Mouse (Mus musculus) kidney, embryonic 15.5 days (tissue): ENCODE measurements around the gene Nolc1. TPM values are rescaled to one million over a fixed set of nuclear protein-coding genes. Genes with fewer than 3 reads are reported as not detected.

ENCODE experiments used
- ATAC-seq: fragments of 200-750 bp; cut with Nextera tagmentation; replicated peaks from 2 replicates; pipeline ENCODE4 v1.8.0; 2017; ENCODE audit warnings: moderate TSS enrichment; ENCODE audit not compliant: low FRiP score
- H3K27ac ChIP-seq: fragments of 300-500 bp; sonication (generic); 2 replicates; pipeline ENCODE4 v1.5.1; 2015; ENCODE audit warnings: mild to moderate bottlenecking, inconsistent platforms
- H3K27me3 ChIP-seq: fragments of 300-500 bp; sonication (generic); 2 replicates; pipeline ENCODE4 v1.6.1; 2015; ENCODE audit warnings: inconsistent platforms
- H3K36me3 ChIP-seq: fragments of 300-500 bp; sonication (generic); 2 replicates; pipeline ENCODE4 v1.6.1; 2015; ENCODE audit warnings: inconsistent platforms
- H3K4me1 ChIP-seq: fragments of 300-500 bp; sonication (generic); 2 replicates; pipeline ENCODE4 v1.6.1; 2015; ENCODE audit warnings: inconsistent platforms
- H3K4me2 ChIP-seq: fragments of 300-500 bp; sonication (generic); 2 replicates; pipeline ENCODE4 v1.6.1; 2015; ENCODE audit warnings: moderate library complexity, mild to moderate bottlenecking, inconsistent platforms
- H3K4me3 ChIP-seq: fragments of 300-500 bp; sonication (generic); replicated peaks from 2 replicates; pipeline ENCODE4 v1.5.1; 2015; ENCODE audit warnings: mild to moderate bottlenecking, inconsistent platforms
- H3K9ac ChIP-seq: fragments of 300-500 bp; sonication (generic); 2 replicates; pipeline ENCODE4 v1.6.1; 2015; ENCODE audit warnings: mild to moderate bottlenecking, inconsistent platforms
- H3K9me3 ChIP-seq: fragments of 300-500 bp; sonication (generic); replicated peaks from 2 replicates; pipeline ENCODE4 v1.6.1; 2016; ENCODE audit warnings: inconsistent platforms
- WGBS: fragments of 180-500 bp; shearing (Covaris S2); methylation state at CpG from one replicate; pipeline ENCODE4 v1.1.7; 2015; ENCODE audit warnings: mixed read lengths; 5-methylcytosine and 5-hydroxymethylcytosine counted together
- polyA plus RNA-seq: library from polyadenylated mRNA; unstranded; fragments of >200 nt; fragmentation: Nextera tagmentation; extraction: Ambion mirVana; gene quantifications from 2 replicates; pipeline ENCODE4 v1.2.1, GENCODE M21; 2015

Gene Nolc1
- 99.4 and 101 TPM in 2 replicates for polyA plus RNA-seq

DNA sequence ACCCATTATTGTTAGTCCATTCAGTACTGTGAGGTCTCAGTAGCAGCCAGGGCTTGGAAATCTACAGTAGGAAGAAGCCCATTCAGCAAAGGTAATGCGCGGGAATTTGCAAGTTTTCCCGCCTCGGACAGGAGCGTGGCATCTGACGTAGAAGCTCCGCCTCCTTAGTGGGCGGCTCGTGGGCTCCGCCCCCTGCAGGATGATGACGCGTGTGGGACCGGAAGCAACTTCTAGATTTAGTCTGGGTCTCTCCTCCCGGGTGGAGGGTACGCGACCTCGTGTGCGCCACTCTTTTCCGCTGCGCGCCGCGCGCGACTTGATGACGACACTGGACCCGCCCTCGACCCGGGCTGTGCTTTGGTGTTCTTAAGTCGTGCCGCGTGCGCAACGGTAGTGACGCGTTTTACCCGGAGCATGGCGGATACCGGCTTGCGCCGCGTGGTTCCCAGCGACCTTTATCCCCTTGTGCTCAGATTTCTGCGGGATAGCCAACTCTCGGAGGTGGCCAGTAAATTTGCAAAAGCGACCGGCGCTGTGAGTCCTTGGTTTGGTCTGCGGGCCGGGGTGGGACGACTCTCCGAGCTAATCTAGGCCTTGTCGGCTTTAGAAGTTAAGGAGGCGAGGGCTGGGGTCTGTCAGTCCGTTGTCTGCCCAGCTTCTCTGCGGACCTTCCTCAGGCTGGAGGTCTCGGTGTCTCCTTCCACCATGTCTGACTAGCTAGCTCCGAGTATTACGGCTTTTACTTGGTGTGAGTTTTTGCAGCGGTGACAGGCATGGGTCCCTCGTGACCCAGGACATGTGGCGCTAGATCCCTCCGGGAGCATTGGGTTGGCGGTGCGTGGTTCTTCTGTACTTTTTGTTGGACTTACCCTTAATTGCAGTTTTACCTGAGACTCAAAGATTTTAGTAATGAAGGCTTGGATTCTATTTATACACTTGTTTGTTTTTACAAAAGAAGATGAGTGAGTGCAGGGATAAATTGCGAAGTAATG lies at the start of gene Nolc1:
Gene Nolc1 (plus strand): TSS at position 248 of the 992 bp plus-strand sequence.
- peak within 1 kb of the TSS; percentile 71 for H3K9ac ChIP-seq
- peak within 1 kb of the TSS; percentile 93 for H3K4me3 ChIP-seq
- peak within 1 kb of the TSS; percentile 87 for H3K27ac ChIP-seq
- peaks cover 68% of the 10 kb centered on the region for H3K36me3 ChIP-seq
- H3K9me3 ChIP-seq: no peaks in the 10 kb centered on the region
- H3K4me2 ChIP-seq: peak within 1 kb of the TSS; percentile 83
- H3K4me1 ChIP-seq: peaks cover 20% of the 10 kb centered on the region
- WGBS: under 1% methylated on average over 66 of the region's 66 CpGs
- ATAC-seq: peak; percentile 96
- H3K27me3 ChIP-seq: no peaks in the 10 kb centered on the region

DNA sequence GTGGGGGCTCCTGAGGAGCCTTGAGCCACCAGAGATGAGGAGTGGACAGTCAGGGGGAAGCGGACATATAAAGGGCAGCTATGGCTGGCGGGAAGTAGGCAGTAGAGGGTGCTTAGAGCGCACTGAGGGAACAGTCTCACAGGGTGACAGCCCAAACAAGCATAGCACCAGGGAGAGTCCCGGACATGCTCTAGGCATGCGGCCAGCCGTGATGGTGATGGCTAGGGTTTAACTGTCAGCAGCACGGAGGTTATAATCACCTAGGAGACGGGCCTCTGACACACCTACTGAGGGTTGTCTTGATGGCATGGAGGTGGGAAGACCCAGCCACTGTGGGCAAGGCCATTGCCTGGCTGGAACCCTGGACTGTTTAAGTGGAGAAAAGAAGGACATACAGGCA lies 49.1 kb upstream of the Nolc1 start:
- Histone ChIP-seq H3K9ac (no peak overlapping the region), H3K36me3 (peaks cover 21% of the 10 kb centered on the region), H3K4me2 (no peak overlapping the region), H3K27ac (no peak overlapping the region), H3K4me1 (0 out of 2 replicates have a peak, but pooled peaks cover 2% of the 10 kb centered on the region), H3K4me3 (no peak overlapping the region), H3K9me3 (no peaks in the 10 kb centered on the region), H3K27me3 (no peaks in the 10 kb centered on the region)
- ATAC-seq: no peak
- 46% methylated on average over 8 of the region's 8 CpGs for WGBS

DNA sequence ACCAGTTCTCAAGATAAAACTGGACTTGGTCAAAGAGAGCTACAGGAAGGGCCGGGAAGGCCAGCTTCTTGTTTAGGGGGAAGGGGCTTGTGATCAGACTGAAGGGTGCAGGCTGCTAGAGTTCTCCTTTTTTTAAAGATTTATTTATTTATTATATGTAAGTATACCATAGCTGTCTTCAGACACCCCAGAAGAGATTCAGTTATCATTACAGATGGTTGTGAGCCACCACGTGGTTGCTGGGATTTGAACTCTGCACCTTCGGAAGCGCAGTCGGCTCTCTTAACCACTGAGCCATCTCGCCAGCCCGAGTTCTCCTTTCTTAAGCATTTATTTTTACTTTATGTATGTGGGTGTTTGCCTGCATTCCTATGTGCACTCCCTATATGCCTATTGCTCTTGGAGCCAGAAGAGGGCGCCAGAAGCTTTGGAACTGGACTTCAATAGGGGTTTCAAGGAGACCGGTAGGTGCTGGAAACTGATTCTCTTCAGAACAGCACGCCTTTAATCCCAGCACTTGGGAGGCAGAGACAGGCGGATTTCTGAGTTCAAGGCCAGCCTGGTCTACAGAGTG lies 46.8 kb upstream of the Nolc1 start:
- H3K4me1 ChIP-seq: 0 out of 2 replicates have a peak, but pooled peaks cover 2% of the 10 kb centered on the region
- H3K4me3 ChIP-seq: no peak overlapping the region
- WGBS: 78% methylated on average over 11 of the region's 11 CpGs
- ATAC-seq: no peak
- no peak overlapping the region for H3K9ac ChIP-seq
- H3K36me3 ChIP-seq: peaks cover 43% of the 10 kb centered on the region
- H3K27ac ChIP-seq: no peak overlapping the region
- no peak overlapping the region for H3K4me2 ChIP-seq
- H3K9me3 ChIP-seq: no peaks in the 10 kb centered on the region
- H3K27me3 ChIP-seq: no peaks in the 10 kb centered on the region

DNA sequence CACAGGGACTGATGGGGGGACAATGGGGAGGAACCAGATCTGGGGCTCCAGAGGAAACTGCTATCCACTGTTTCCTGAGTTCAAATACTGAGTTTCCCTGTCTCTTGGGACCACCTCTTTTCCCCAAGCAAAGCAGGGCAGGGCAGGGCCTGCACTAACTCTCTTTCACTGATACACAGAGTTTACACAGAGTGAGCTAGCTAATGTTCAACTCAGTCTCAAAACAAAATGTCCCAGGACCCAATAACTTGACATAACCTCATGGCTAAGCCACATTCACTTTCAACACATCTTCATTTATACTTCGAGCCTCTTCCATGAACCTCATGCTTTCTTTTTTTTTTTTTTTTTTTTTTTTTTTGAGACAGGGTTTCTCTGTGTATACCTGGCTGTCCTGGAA lies 46.0 kb upstream of the Nolc1 start:
- Histone ChIP-seq H3K9me3 (no peaks in the 10 kb centered on the region), H3K4me2 (no peak overlapping the region), H3K4me3 (no peak overlapping the region), H3K27me3 (no peaks in the 10 kb centered on the region), H3K36me3 (peaks cover 51% of the 10 kb centered on the region), H3K4me1 (0 out of 2 replicates have a peak, but pooled peaks cover 2% of the 10 kb centered on the region), H3K9ac (no peak overlapping the region), H3K27ac (no peak overlapping the region)
- WGBS: 88% methylated on average over 1 of the region's 1 CpGs
- ATAC-seq: no peak

DNA sequence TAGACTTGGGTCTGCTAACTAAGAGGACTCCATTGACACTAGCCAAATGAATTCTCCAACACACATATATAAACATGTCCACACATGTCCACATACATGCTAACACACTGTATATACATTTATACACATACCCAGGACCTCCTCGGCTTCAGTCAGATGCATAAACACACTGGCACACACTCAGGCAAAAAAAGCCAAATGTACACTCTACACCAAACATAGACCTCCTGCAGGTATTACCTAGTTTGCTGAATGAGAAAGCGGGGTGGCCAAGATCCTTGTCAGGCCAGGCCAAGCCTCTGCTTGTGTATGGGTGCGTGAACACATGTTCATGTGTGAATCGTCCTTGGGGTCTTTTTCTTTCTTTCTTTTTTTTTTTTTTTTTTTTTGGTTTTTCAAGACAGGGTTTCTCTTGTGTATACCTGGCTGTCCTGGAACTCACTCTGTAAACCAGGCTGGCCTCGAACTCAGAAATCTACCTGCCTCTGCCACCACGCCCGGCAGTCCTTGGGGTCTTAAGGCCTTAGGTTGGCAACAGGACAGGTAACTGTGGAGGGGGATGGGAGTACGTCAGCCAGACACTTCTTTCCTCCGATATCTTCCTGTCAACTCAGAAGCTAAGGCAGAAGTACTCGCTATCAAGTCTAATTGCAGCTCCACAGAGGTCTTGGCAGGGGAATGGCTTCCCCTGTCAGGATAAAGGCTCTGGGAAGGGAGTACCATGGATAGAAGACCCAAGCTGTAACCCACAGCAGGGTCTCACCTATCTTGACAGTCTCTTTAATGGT lies 45.3 kb upstream of the Nolc1 start:
- H3K36me3 ChIP-seq: peaks cover 59% of the 10 kb centered on the region
- no peak overlapping the region for H3K4me2 ChIP-seq
- no peak for ATAC-seq
- no peaks in the 10 kb centered on the region for H3K27me3 ChIP-seq
- no peak overlapping the region for H3K4me3 ChIP-seq
- no peaks in the 10 kb centered on the region for H3K9me3 ChIP-seq
- no peak overlapping the region for H3K9ac ChIP-seq
- 0 out of 2 replicates have a peak, but pooled peaks cover 2% of the 10 kb centered on the region for H3K4me1 ChIP-seq
- H3K27ac ChIP-seq: no peak overlapping the region
- 94% methylated on average over 10 of the region's 10 CpGs for WGBS

DNA sequence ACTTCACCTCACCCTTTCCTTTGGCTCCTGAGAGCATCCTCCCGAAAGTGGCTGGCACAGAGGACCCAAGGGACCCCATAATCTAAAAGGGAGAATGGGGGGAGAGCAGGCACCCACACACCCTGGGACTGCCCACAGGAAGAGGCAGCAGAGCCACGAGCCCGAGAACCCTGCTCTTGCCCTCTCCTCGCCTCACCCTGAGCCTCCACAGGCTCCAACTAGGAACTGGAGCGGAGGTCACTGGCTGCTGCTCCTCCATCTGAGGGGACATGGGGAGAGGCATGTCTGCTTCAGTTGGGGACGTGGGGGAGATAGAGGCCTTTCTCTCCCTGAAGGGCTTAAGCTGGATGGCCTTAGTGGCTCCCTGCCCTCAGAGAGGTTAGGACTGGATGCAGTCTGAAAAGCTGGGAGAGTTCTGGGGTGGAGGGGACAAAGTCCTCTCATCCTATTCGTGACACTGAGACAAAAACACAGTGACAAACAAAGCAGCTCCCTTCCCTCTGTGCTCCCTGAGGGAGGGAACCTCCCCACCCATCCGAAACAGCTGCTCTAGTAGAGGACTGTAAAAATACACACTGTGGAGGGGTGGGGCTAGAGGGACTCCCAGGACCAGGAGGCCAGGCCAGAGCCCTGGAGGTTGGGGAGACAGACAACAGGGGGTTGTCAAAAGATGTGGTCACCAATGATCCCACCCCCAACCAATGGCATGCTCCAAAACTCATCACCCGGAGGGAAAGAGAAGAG lies 43.8 kb upstream of the Nolc1 start:
- Histone ChIP-seq H3K9me3 (no peaks in the 10 kb centered on the region), H3K4me2 (no peak overlapping the region), H3K27me3 (no peaks in the 10 kb centered on the region), H3K27ac (no peak overlapping the region), H3K36me3 (peaks cover 74% of the 10 kb centered on the region), H3K4me3 (no peak overlapping the region), H3K9ac (no peak overlapping the region), H3K4me1 (peaks cover 10% of the 10 kb centered on the region)
- WGBS: 80% methylated on average over 9 of the region's 9 CpGs
- ATAC-seq: peak; percentile 19; the same call in 1 of the 2 replicates

DNA sequence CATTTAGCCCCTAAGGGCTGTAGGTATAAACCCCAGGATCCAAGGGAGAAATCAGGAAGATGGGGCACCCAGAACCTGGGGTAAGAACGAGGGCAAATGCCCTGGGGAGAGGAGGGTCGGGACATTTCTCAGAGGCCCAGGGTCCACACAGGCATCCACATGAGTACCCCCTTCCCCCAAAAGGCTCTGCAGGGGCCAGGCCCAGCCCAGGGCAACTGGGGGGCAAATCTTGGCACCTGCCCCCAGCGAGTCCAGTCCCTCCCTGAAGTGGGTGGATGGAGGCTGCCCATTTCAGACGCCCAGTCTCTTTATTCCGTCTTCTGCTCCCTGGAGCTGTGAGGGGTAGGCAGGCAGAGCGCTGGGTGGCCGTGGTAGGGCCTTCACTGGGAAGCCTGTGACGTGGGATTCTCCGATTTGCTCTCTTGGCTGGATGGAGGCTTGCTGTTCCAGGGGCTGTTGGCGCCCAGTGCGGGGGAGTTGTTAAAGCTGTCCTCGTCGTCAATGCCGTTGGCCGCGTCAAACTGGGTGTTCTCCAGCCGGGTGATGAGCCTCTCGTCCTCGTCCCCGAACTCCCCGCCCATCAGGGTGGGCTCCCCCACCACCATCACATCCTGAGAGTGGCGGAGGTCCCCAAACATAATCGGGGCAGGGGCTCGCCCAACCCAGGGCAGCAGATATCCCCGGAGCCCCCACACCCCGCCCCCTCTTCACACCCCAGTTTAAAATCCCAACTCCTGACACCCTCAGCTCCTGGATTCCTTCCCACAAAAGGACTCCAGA lies 42.7 kb upstream of the Nolc1 start:
- H3K4me1 ChIP-seq: peaks cover 20% of the 10 kb centered on the region
- 71% methylated on average over 26 of the region's 26 CpGs for WGBS
- ATAC-seq: no peak
- H3K36me3 ChIP-seq: peaks cover 74% of the 10 kb centered on the region
- no peaks in the 10 kb centered on the region for H3K27me3 ChIP-seq
- H3K4me3 ChIP-seq: no peak overlapping the region
- H3K9ac ChIP-seq: no peak overlapping the region
- H3K9me3 ChIP-seq: no peaks in the 10 kb centered on the region
- H3K4me2 ChIP-seq: no peak overlapping the region
- no peak overlapping the region for H3K27ac ChIP-seq

DNA sequence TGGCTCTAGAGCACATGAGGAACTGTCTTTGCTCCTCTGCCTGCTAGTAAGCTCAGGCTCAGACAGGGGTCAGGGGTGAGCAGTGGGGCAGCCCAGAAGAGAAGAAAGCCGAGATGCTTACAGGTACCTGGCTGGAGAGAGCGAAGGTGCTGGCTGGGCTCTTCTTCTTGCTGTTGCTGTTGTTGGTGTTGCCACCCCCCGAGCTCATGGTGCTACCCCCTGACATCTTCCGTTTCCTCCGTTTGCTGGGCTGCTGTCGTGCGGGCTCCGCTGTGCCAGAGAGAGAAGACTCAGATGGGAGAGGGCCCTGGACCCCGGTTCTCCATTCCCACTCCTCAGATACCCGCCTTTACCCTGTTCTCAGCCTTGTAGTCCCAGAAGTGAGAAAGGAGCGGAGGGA lies 41.8 kb upstream of the Nolc1 start:
- no peak overlapping the region for H3K27ac ChIP-seq
- no peak overlapping the region for H3K4me3 ChIP-seq
- H3K9ac ChIP-seq: no peak overlapping the region
- H3K4me2 ChIP-seq: no peak overlapping the region
- H3K9me3 ChIP-seq: no peaks in the 10 kb centered on the region
- no peaks in the 10 kb centered on the region for H3K27me3 ChIP-seq
- no peak for ATAC-seq
- peaks cover 28% of the 10 kb centered on the region for H3K4me1 ChIP-seq
- 91% methylated on average over 11 of the region's 11 CpGs for WGBS
- peaks cover 74% of the 10 kb centered on the region for H3K36me3 ChIP-seq

DNA sequence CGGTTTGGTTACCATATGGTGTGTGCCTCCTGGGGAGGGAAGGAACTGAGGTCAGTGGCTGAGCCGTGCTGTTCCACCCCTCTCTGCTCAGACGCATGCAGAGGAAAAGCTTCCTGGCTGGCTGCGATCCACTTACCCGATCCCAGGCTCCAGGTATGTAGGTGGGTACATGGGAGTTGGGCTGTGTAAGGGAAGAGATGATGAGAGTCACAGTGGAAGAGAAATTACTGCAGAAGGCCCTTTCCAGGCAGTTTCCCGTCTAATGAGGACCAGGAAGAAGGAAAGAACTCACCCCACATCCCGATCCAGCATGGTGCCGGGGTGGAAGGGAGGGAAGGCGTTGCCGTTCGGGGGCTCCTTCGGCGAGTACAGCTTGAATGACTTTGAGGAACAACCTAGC lies 39.7 kb upstream of the Nolc1 start:
- Histone ChIP-seq H3K36me3 (peaks cover 58% of the 10 kb centered on the region), H3K27me3 (no peaks in the 10 kb centered on the region), H3K9ac (no peak overlapping the region), H3K4me3 (no peak overlapping the region), H3K27ac (no peak overlapping the region), H3K4me2 (no peak overlapping the region), H3K9me3 (no peaks in the 10 kb centered on the region), H3K4me1 (peaks cover 42% of the 10 kb centered on the region)
- 91% methylated on average over 13 of the region's 13 CpGs for WGBS
- no peak for ATAC-seq

DNA sequence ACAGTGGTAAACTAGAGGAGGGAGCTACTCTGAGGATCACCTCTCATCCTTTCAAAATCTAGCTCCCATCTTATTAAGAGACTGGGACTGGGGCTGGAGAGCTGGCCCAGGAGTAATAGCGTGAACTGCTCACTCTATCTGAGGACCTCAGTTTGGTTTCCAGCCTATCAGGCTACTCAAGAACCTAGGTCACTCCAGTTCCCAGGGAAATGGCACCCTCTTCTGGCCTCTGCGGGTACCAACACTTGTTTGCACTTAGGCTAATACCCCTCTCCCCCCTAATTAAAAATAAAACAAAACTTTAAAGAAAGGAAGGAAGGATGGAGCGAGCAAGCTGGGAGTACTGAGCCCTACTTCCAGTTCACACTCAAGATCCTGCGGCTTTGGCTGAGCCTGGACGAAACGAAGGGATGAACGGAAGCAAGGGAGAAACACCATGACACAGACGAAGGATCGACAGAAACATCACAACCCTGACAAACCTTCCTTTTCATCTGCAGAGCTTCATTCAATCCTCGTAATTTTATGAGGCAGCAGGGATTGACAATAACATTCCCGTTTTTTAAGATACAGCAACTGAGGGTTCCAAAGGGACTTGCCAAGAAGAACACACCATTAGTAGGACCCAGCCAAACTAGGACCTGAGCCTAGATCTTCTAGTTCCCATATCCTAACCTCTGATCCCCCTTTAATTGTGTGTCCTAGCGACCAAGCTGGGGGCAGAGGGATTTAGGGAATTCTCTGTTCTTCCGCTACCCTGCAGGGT lies 39.0 kb upstream of the Nolc1 start:
- WGBS: 82% methylated on average over 13 of the region's 13 CpGs
- H3K4me2 ChIP-seq: peak overlapping the region; percentile 71
- 0 out of 2 replicates have a peak overlapping the region, but pooled peaks have one; percentile 84 for H3K9ac ChIP-seq
- peaks cover 53% of the 10 kb centered on the region for H3K36me3 ChIP-seq
- no peak overlapping the region for H3K27ac ChIP-seq
- no peaks in the 10 kb centered on the region for H3K27me3 ChIP-seq
- no peak for ATAC-seq
- H3K4me3 ChIP-seq: peak overlapping the region; percentile 79
- H3K9me3 ChIP-seq: no peaks in the 10 kb centered on the region
- peaks cover 49% of the 10 kb centered on the region for H3K4me1 ChIP-seq
